Mouse (Mus musculus): ENCODE measurements at regions not wholly inside any gene's neighbourhood (a gene's known extent, or its start where the extent isn't known, plus 50 kb on each side); places are given as distances from the start of the nearest gene placed in this dataset.

GRCm38 (mm10) chr10:23711416-23712171, 75.5 kb downstream of the Rps12 start:
- no peak overlapping the region for H3K4me3 ChIP-seq (ENCODE audit: low read depth, low read length)
- no peaks in the 10 kb centered on the region for H3K36me3 ChIP-seq (replicated peaks; ENCODE audit: insufficient read depth, low read length)
- peak overlapping the region; percentile 22; the same call in 1 of the 2 replicates for H3K27ac ChIP-seq (ENCODE audit: low read depth)
- DNase-seq: no peak
- no peaks in the 10 kb centered on the region for H3K27me3 ChIP-seq (ENCODE audit: insufficient read depth, low read length)
- 48% methylated on average over 6 of the region's 6 CpGs for WGBS (ENCODE audit: insufficient replicate concordance)
- H3K4me1 ChIP-seq (ENCODE audit: insufficient read depth): no peaks in the 10 kb centered on the region
- ATAC-seq: peak; percentile 41; the same call in 1 of the 2 replicates
- no peak overlapping the region for H3K9ac ChIP-seq (replicated peaks)
- TF ChIP-seq CTCF (IDR thresholded peaks at IDR 0.05; ENCODE audit: low read depth) (no peak), EP300 (IDR thresholded peaks at IDR 0.05; ENCODE audit: low read depth) (no peak)
- no peaks in the 10 kb centered on the region for H3K9me3 ChIP-seq (ENCODE audit: low read length)
- H3K4me2 ChIP-seq (ENCODE audit: low read depth, low read length): peak overlapping the region; percentile 51

- Histone ChIP-seq H3K9me3 (ENCODE audit: low read length) (no peaks in the 10 kb centered on the region), H3K36me3 (replicated peaks; ENCODE audit: insufficient read depth, low read length) (no peaks in the 10 kb centered on the region), H3K9ac (replicated peaks) (no peak overlapping the region), H3K27ac (ENCODE audit: low read depth) (peak overlapping the region; percentile 22; the same call in 1 of the 2 replicates), H3K4me1 (ENCODE audit: insufficient read depth) (no peaks in the 10 kb centered on the region), H3K4me2 (ENCODE audit: low read depth, low read length) (peak overlapping the region; percentile 51), H3K27me3 (ENCODE audit: insufficient read depth, low read length) (no peaks in the 10 kb centered on the region), H3K4me3 (ENCODE audit: low read depth, low read length) (no peak overlapping the region)
- TF ChIP-seq CTCF (IDR thresholded peaks at IDR 0.05; ENCODE audit: low read depth) (no peak), EP300 (IDR thresholded peaks at IDR 0.05; ENCODE audit: low read depth) (no peak)
- WGBS (ENCODE audit: insufficient replicate concordance): 74% methylated on average over 6 of the region's 6 CpGs
- no peak for ATAC-seq
- no peak for DNase-seq
Observed at GRCm38 (mm10) chr10:23710999-23711398, 76.1 kb downstream of the Rps12 start.

- no peak for ATAC-seq
- no peaks in the 10 kb centered on the region for H3K4me1 ChIP-seq (ENCODE audit: insufficient read depth)
- 83% methylated on average over 8 of the region's 8 CpGs for WGBS (ENCODE audit: insufficient replicate concordance)
Observed at GRCm38 (mm10) chr10:23708261-23708660, 78.8 kb downstream of the Rps12 start.

DNA sequence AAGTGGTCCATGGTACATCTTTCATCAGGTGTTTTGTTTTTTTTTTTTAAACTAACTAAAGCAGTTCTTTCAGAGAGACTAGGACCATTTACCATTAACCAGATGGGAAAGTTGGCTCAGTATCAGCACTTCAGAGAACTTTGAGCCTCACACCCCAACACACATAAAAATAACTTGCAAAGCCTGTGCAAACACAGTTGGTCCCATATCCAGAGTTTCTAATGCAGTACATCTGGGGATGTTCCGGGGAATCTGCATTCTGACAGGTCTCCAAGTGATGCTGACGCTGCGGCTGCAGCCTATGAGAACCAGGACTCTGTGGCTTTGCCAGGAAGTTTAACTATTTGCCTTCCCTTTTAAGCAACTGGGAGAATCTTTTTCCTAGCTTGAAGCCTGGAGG, 79.9 kb downstream of the Rps12 start:
- no peak overlapping the region for H3K27ac ChIP-seq (ENCODE audit: low read depth)
- H3K36me3 ChIP-seq (replicated peaks; ENCODE audit: insufficient read depth, low read length): no peaks in the 10 kb centered on the region
- no peak for TF ChIP-seq EP300 (IDR thresholded peaks at IDR 0.05; ENCODE audit: low read depth)
- no peak for TF ChIP-seq CTCF (IDR thresholded peaks at IDR 0.05; ENCODE audit: low read depth)
- H3K27me3 ChIP-seq (ENCODE audit: insufficient read depth, low read length): no peaks in the 10 kb centered on the region
- no peaks in the 10 kb centered on the region for H3K9me3 ChIP-seq (ENCODE audit: low read length)
- ATAC-seq: no peak
- H3K4me2 ChIP-seq (ENCODE audit: low read depth, low read length): no peak overlapping the region
- no peak for DNase-seq
- no peak overlapping the region for H3K4me3 ChIP-seq (ENCODE audit: low read depth, low read length)
- H3K4me1 ChIP-seq (ENCODE audit: insufficient read depth): no peaks in the 10 kb centered on the region
- H3K9ac ChIP-seq (replicated peaks): no peak overlapping the region
- 69% methylated on average over 3 of the region's 3 CpGs for WGBS (ENCODE audit: insufficient replicate concordance)

More at GRCm38 (mm10) chr10:23708261-23708660, 78.8 kb downstream of the Rps12 start:
- Histone ChIP-seq H3K27me3 (ENCODE audit: insufficient read depth, low read length) (no peaks in the 10 kb centered on the region), H3K27ac (ENCODE audit: low read depth) (no peak overlapping the region), H3K4me3 (ENCODE audit: low read depth, low read length) (no peak overlapping the region), H3K4me2 (ENCODE audit: low read depth, low read length) (no peak overlapping the region), H3K36me3 (replicated peaks; ENCODE audit: insufficient read depth, low read length) (no peaks in the 10 kb centered on the region), H3K9ac (replicated peaks) (no peak overlapping the region), H3K9me3 (ENCODE audit: low read length) (no peaks in the 10 kb centered on the region)
- no peak for TF ChIP-seq EP300 (IDR thresholded peaks at IDR 0.05; ENCODE audit: low read depth)
- TF ChIP-seq CTCF (IDR thresholded peaks at IDR 0.05; ENCODE audit: low read depth): no peak
- DNase-seq: no peak

- no peaks in the 10 kb centered on the region for H3K9me3 ChIP-seq (ENCODE audit: low read length)
- H3K27ac ChIP-seq (ENCODE audit: low read depth): no peak overlapping the region
- no peaks in the 10 kb centered on the region for H3K27me3 ChIP-seq (ENCODE audit: insufficient read depth, low read length)
- H3K4me3 ChIP-seq (ENCODE audit: low read depth, low read length): no peak overlapping the region
- WGBS (ENCODE audit: insufficient replicate concordance): 59% methylated on average over 1 of the region's 1 CpGs
- H3K36me3 ChIP-seq (replicated peaks; ENCODE audit: insufficient read depth, low read length): no peaks in the 10 kb centered on the region
- H3K4me2 ChIP-seq (ENCODE audit: low read depth, low read length): no peak overlapping the region
- H3K9ac ChIP-seq (replicated peaks): no peak overlapping the region
- H3K4me1 ChIP-seq (ENCODE audit: insufficient read depth): no peaks in the 10 kb centered on the region
- no peak for DNase-seq
- TF ChIP-seq CTCF (IDR thresholded peaks at IDR 0.05; ENCODE audit: low read depth) (no peak), EP300 (IDR thresholded peaks at IDR 0.05; ENCODE audit: low read depth) (no peak)
- no peak for ATAC-seq
Observed at GRCm38 (mm10) chr10:23704048-23704447, 83.0 kb downstream of the Rps12 start.

DNA sequence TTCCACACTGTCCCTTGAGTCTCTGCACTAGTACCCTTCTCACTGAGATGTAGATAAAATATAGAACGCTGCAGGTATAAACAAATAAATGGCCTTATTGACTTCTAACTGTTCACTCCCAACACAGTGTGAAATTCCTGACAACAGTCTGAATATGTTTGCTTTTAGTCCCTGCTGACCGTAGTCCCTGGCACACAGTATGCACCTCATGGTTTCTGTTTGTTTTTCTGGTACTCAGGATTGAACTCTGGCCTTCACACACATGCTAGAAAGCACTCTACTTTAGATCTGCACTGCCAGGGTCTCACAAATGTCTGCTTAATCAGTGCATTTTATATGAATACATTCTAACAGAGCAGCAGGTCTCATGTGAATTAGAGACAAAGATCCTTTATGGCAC, 95.8 kb downstream of the Rps12 start:
- Histone ChIP-seq H3K4me3 (ENCODE audit: low read depth, low read length) (no peak overlapping the region), H3K36me3 (replicated peaks; ENCODE audit: insufficient read depth, low read length) (no peaks in the 10 kb centered on the region), H3K9me3 (ENCODE audit: low read length) (no peaks in the 10 kb centered on the region), H3K27ac (ENCODE audit: low read depth) (no peak overlapping the region), H3K4me2 (ENCODE audit: low read depth, low read length) (no peak overlapping the region), H3K27me3 (ENCODE audit: insufficient read depth, low read length) (no peaks in the 10 kb centered on the region), H3K9ac (replicated peaks) (no peak overlapping the region), H3K4me1 (ENCODE audit: insufficient read depth) (no peaks in the 10 kb centered on the region)
- no peak for TF ChIP-seq CTCF (IDR thresholded peaks at IDR 0.05; ENCODE audit: low read depth)
- TF ChIP-seq EP300 (IDR thresholded peaks at IDR 0.05; ENCODE audit: low read depth): no peak
- no peak for ATAC-seq
- DNase-seq: no peak
- WGBS (ENCODE audit: insufficient replicate concordance): 59% methylated on average over 2 of the region's 2 CpGs

All from liver, postnatal 0 days (tissue).